Mouse (Mus musculus) heart, postnatal 0 days (tissue): Measurements from ENCODE around the gene Rapgef5.

Experiments used
- CTCF ChIP-seq: IDR thresholded peaks from 2 replicates; pipeline ENCODE4 v1.5.1; 2016; ENCODE audit warnings: antibody characterized with exemption, control low read depth, low read depth
- EP300 ChIP-seq: IDR thresholded peaks from 2 replicates; pipeline ENCODE4 v1.6.1; 2016; ENCODE audit warnings: antibody characterized with exemption, low read depth

- TF ChIP-seq EP300, result no peak
- no peak for TF ChIP-seq CTCF
Observed at GRCm38 (mm10) chr12:117683377-117683776, 167.1 kb downstream of the Rapgef5 start.
